Comparison of ENCODE assay signal across 11 mouse cellular contexts in the genomic region with DNA sequence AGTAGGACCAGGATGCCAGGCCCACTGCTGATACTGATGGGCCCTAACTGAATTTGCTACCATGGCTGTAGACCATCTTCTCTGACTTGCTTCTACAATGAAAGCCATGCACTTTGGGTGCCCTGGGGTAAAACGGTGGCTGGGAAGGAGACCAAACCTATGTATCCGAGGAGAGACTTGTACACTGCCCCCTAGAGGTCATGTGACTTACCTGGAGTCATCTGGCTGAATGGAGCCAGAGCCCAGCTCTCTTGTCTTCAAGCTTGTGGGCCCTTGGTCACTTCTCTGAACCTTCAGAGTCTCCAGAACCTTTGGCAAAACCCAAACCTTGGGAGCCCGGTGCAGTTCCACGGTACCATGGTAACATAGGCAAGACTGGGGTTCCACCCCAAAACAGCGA.
DNase-seq lines count a peak whose midpoint lies in the region; ATAC-seq and TF ChIP-seq lines count a peak whose summit lies in the region.
"Had no signal": no experiment of that assay in that cellular context is flagged by ENCODE, and none has a peak within 500 bp of the region (broad histone marks: within the 10 kb centered on the region; RNA-seq: fewer than 3 reads in every experiment).

No protein-coding gene starts in this region.

- no peak overlapping the region for H3K27ac ChIP-seq in hindbrain, embryonic 11.5 days (ENCODE audit: low read depth, low read length)
- H3K27ac ChIP-seq in hindbrain, embryonic 16.5 days (ENCODE audit: low read depth, low read length) = no peak overlapping the region
- H3K27ac ChIP-seq in testis, adult 2 months (ENCODE audit: control insufficient read depth, insufficient read depth, low read depth, low read length) = no peak overlapping the region; the same call in 1 of the 2 replicates
- H3K27ac ChIP-seq: embryonic facial prominence, embryonic 15.5 days; lung, embryonic 15.5 days; midbrain, embryonic 10.5 days had no signal

- no peak for ATAC-seq in hindbrain, embryonic 11.5 days (ENCODE audit: low FRiP score)
- ATAC-seq in hindbrain, embryonic 16.5 days = no peak
- 0 out of 2 replicates have a peak, but pooled peaks have one; percentile 26 for ATAC-seq in granulocyte monocyte progenitor cell, adult 5-6 weeks (replicated peaks; ENCODE audit: poor library complexity, severe bottlenecking)

- no peaks in the 10 kb centered on the region for H3K9me3 ChIP-seq in hindbrain, embryonic 11.5 days (ENCODE audit: control insufficient read depth, low read length)
- H3K9me3 ChIP-seq in hindbrain, embryonic 16.5 days (ENCODE audit: control insufficient read depth, low read length) = no peaks in the 10 kb centered on the region
- H3K9me3 ChIP-seq: embryonic facial prominence, embryonic 15.5 days; lung, embryonic 15.5 days; midbrain, embryonic 10.5 days had no signal

- no peaks in the 10 kb centered on the region for H3K27me3 ChIP-seq in hindbrain, embryonic 11.5 days (ENCODE audit: control insufficient read depth, insufficient read depth, low read length)
- no peaks in the 10 kb centered on the region for H3K27me3 ChIP-seq in hindbrain, embryonic 16.5 days (replicated peaks; ENCODE audit: control insufficient read depth, insufficient read depth, low read length)
- no peaks in the 10 kb centered on the region for H3K27me3 ChIP-seq in testis, adult 2 months (ENCODE audit: control insufficient read depth, insufficient read depth, low read length)
- H3K27me3 ChIP-seq: embryonic facial prominence, embryonic 15.5 days had no signal

- H3K4me3 ChIP-seq in hindbrain, embryonic 11.5 days (ENCODE audit: low read depth, low read length) = no peak overlapping the region
- H3K4me3 ChIP-seq in hindbrain, embryonic 16.5 days (ENCODE audit: low read length) = no peak overlapping the region
- peak overlapping the region; percentile 92 for H3K4me3 ChIP-seq in testis, adult 2 months (ENCODE audit: control insufficient read depth, low read depth, low read length)
- H3K4me3 ChIP-seq: embryonic facial prominence, embryonic 15.5 days; lung, embryonic 15.5 days; midbrain, embryonic 10.5 days had no signal

- no peaks in the 10 kb centered on the region for H3K36me3 ChIP-seq in hindbrain, embryonic 11.5 days (ENCODE audit: control insufficient read depth, insufficient read depth, low read length)
- H3K36me3 ChIP-seq in hindbrain, embryonic 16.5 days (ENCODE audit: control insufficient read depth, insufficient read depth, low read length) = no peaks in the 10 kb centered on the region
- H3K36me3 ChIP-seq in testis, adult 2 months (ENCODE audit: control insufficient read depth, insufficient read depth, low read length) = no peaks in the 10 kb centered on the region
- H3K36me3 ChIP-seq: embryonic facial prominence, embryonic 15.5 days; lung, embryonic 15.5 days; midbrain, embryonic 10.5 days had no signal

- no peak overlapping the region for H3K4me2 ChIP-seq in hindbrain, embryonic 11.5 days (replicated peaks; ENCODE audit: low read depth, low read length)
- no peak overlapping the region for H3K4me2 ChIP-seq in hindbrain, embryonic 16.5 days (ENCODE audit: low read length)
- H3K4me2 ChIP-seq: embryonic facial prominence, embryonic 15.5 days; lung, embryonic 15.5 days had no signal

- 81% methylated on average over 5 of the region's 5 CpGs for WGBS in hindbrain, embryonic 11.5 days
- WGBS in hindbrain, embryonic 16.5 days = 73% methylated on average over 5 of the region's 5 CpGs

- peak; percentile 29 for DNase-seq in hindbrain, embryonic 11.5 days (ENCODE audit: low spot score)
- DNase-seq in testis, postnatal 10 days (ENCODE audit: low spot score) = no peak
- DNase-seq in adrenal gland, postnatal 14 days = no peak
- no peak for DNase-seq in right cerebral cortex, adult 18-20 months
- DNase-seq: left cerebral cortex, postnatal 4 days had no signal

- peaks cover 3% of the 10 kb centered on the region; the same call in 1 of the 2 replicates for H3K4me1 ChIP-seq in hindbrain, embryonic 11.5 days (replicated peaks; ENCODE audit: control insufficient read depth, insufficient read depth, low read length)
- H3K4me1 ChIP-seq in hindbrain, embryonic 16.5 days (ENCODE audit: control insufficient read depth, insufficient read depth, low read depth, low read length) = peaks cover 9% of the 10 kb centered on the region
- H3K4me1 ChIP-seq in testis, adult 2 months (ENCODE audit: control insufficient read depth, insufficient read depth, low read length) = peaks cover 7% of the 10 kb centered on the region
- H3K4me1 ChIP-seq: embryonic facial prominence, embryonic 15.5 days; lung, embryonic 15.5 days had no signal

- no peak overlapping the region for H3K9ac ChIP-seq in hindbrain, embryonic 11.5 days (ENCODE audit: low read depth, low read length)
- no peak overlapping the region for H3K9ac ChIP-seq in hindbrain, embryonic 16.5 days (ENCODE audit: low read depth, low read length)
- H3K9ac ChIP-seq: embryonic facial prominence, embryonic 15.5 days; lung, embryonic 15.5 days had no signal

- TF ChIP-seq CTCF in testis, adult 2 months (IDR thresholded peaks at IDR 0.05; ENCODE audit: control insufficient read depth, insufficient read depth, insufficient replicate concordance, low read depth, low read length) = no peak

- TF ChIP-seq POLR2A in testis, adult 2 months (IDR thresholded peaks at IDR 0.05; ENCODE audit: control insufficient read depth, low read depth, low read length) = no peak
